Mouse (Mus musculus) cerebellum, postnatal 14 days (tissue): Measurements from ENCODE around the gene Uroc1.

Experiments used
- DNase-seq, 2 experiments: peaks; one replicate each; pipeline ENCODE4 v3.0.0; 2021; ENCODE audit warnings: mixed read lengths in 2 of 2

Uroc1 gene

GRCm38 (mm10) chr6:90358142-90358541 is 25.1 kb downstream of the Uroc1 start:
- no peak for DNase-seq

- DNase-seq: no peak
Observed at GRCm38 (mm10) chr6:90359445-90359844, 26.4 kb downstream of the Uroc1 start.

GRCm38 (mm10) chr6:90360024-90360781 is 27.1 kb downstream of the Uroc1 start:
- DNase-seq: peak; percentile 51 to 52

- DNase-seq: no peak
Observed at GRCm38 (mm10) chr6:90360922-90361614, 28.0 kb downstream of the Uroc1 start.

- DNase-seq: no peak
Observed at GRCm38 (mm10) chr6:90363301-90363700, 30.2 kb downstream of the Uroc1 start.

- peak; percentile 98 to 99 for DNase-seq
Observed at GRCm38 (mm10) chr6:90368976-90369724, 36.1 kb downstream of the Uroc1 start, which contains the start of gene Zxdc. Gene Zxdc, plus strand, starts transcription at chr6:90369492.

GRCm38 (mm10) chr6:90369725-90370553 is 36.9 kb downstream of the Uroc1 start:
- DNase-seq: peak; percentile 67

GRCm38 (mm10) chr6:90374647-90375046 is 41.6 kb downstream of the Uroc1 start:
- DNase-seq: peak in 1 of 2 experiments; percentile 17

- DNase-seq: no peak
Observed at GRCm38 (mm10) chr6:90377708-90378107, 44.6 kb downstream of the Uroc1 start.

GRCm38 (mm10) chr6:90381465-90381864 is 48.4 kb downstream of the Uroc1 start:
- no peak for DNase-seq

- no peak for DNase-seq
Observed at GRCm38 (mm10) chr6:90390629-90391028, 57.5 kb downstream of the Uroc1 start.

GRCm38 (mm10) chr6:90393948-90394347 is 60.9 kb downstream of the Uroc1 start:
- DNase-seq: no peak

- DNase-seq: no peak
Observed at GRCm38 (mm10) chr6:90395751-90396150, 62.7 kb downstream of the Uroc1 start.

GRCm38 (mm10) chr6:90397291-90397690 is 64.2 kb downstream of the Uroc1 start:
- no peak for DNase-seq

GRCm38 (mm10) chr6:90408632-90409031 is 75.5 kb downstream of the Uroc1 start:
- DNase-seq: no peak

- DNase-seq: no peak
Observed at GRCm38 (mm10) chr6:90410972-90411371, 77.9 kb downstream of the Uroc1 start.

- no peak for DNase-seq
Observed at GRCm38 (mm10) chr6:90411926-90412325, 78.8 kb downstream of the Uroc1 start.
